Mouse (Mus musculus) embryonic facial prominence, embryonic 15.5 days (tissue): Measurements from ENCODE around the gene Gcn1l1. TPM values are rescaled to one million over a fixed set of nuclear protein-coding genes. Genes with fewer than 3 reads are reported as not detected.

Experiments
- ATAC-seq: fragments of 200-750 bp; cut with Nextera tagmentation; 2 replicates; pipeline ENCODE4 v1.8.0; 2017; ENCODE audit warnings: low read depth, moderate TSS enrichment; ENCODE audit not compliant: insufficient number of reproducible peaks, low FRiP score, low TSS enrichment
- H3K27ac ChIP-seq: fragments of 300-500 bp; sonication (generic); replicated peaks from 2 replicates; pipeline ENCODE4 v1.5.1; 2015; ENCODE audit warnings: mild to moderate bottlenecking, inconsistent platforms
- H3K27me3 ChIP-seq: fragments of 300-500 bp; sonication (generic); 2 replicates; pipeline ENCODE4 v1.6.1; 2015; ENCODE audit warnings: inconsistent platforms
- H3K36me3 ChIP-seq: fragments of 300-500 bp; sonication (generic); 2 replicates; pipeline ENCODE4 v1.6.1; 2015; ENCODE audit warnings: mild to moderate bottlenecking, inconsistent platforms
- H3K4me1 ChIP-seq: fragments of 300-500 bp; sonication (generic); 2 replicates; pipeline ENCODE4 v1.6.1; 2015; ENCODE audit warnings: inconsistent platforms
- H3K4me2 ChIP-seq: fragments of 300-500 bp; sonication (generic); replicated peaks from 2 replicates; pipeline ENCODE4 v1.6.1; 2015; ENCODE audit warnings: mild to moderate bottlenecking, inconsistent platforms
- H3K4me3 ChIP-seq: fragments of 300-500 bp; sonication (generic); replicated peaks from 2 replicates; pipeline ENCODE4 v1.5.1; 2015; ENCODE audit warnings: mild to moderate bottlenecking, inconsistent platforms
- H3K9ac ChIP-seq: fragments of 300-500 bp; sonication (generic); 2 replicates; pipeline ENCODE4 v1.6.1; 2015; ENCODE audit warnings: inconsistent platforms
- H3K9me3 ChIP-seq: fragments of 300-500 bp; sonication (generic); replicated peaks from 2 replicates; pipeline ENCODE4 v1.6.1; 2016; ENCODE audit warnings: inconsistent platforms
- WGBS: fragments of 180-500 bp; shearing (Covaris S2); methylation state at CpG from one replicate; pipeline ENCODE4 v1.1.7; 2015; 5-methylcytosine and 5-hydroxymethylcytosine counted together
- polyA plus RNA-seq: library from polyadenylated mRNA; unstranded; fragments of >200 nt; fragmentation: Nextera tagmentation; extraction: Ambion mirVana; gene quantifications from 2 replicates; pipeline ENCODE4 v1.2.1, GENCODE M21; 2015

Gene Gcn1l1
- polyA plus RNA-seq, 1 experiment from 2014 or later: 36.4 TPM

DNA sequence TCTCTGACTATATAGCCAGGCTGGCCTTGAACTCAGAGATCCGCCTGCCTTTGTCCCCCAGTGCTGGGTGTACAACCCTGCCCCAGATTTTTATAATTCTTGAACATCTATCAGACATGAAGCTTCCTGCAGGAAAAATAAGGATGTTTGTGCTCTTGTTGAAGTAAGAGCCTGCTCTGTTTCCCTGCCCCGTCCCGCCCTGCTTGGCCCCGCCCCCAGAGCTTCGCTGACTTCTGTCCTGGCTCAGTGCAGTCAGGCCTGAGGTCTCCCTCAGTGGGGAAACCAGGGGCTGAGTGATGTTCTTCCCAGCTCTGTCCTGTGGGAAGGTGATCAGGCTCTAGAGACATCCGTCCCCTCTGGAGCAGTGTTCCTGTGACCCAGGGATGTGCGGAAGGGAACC, 57.6 kb downstream of the Gcn1l1 start:
- WGBS: 83% methylated on average over 7 of the region's 7 CpGs
- no peak for ATAC-seq
- Histone ChIP-seq H3K27ac (no peak overlapping the region), H3K9ac (no peak overlapping the region), H3K4me2 (no peak overlapping the region), H3K36me3 (peaks cover 44% of the 10 kb centered on the region), H3K27me3 (no peaks in the 10 kb centered on the region), H3K9me3 (no peaks in the 10 kb centered on the region), H3K4me3 (no peak overlapping the region), H3K4me1 (no peaks in the 10 kb centered on the region)

DNA sequence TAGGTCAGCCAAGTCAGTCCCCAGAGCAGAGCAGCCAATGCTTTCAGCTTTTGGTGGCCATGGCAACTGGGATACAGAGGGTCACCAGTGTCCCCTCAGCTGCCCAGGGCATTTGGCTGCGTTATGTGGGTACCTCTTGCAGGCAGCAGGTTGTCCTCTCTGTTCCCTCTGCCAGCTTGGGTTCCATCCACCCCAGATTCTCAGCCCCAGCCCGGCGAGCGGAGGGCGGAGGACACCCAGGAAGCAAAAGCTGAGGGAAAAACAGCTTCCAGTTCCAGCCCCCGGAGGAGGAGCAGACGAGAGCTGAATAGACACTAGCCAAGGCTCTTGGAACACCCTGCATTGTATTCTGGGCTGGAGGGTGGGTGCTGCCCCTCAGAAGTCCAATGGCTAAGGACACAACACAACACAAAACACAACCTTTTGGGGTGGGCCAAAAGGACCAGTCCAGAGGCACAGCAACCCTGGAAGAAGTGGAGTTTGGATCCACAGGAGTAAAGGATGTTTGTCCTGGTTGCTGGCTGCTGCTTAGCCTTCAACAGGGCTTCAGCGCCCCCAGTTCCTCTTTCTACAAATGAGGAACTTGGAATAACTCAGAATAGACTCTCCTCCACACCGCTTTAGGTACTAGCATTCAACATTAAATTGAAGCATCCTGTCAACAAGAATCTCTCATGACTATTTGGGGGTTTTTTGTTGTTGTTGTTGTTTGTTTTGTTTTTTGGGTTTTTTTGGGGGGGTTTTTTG, 58.8 kb downstream of the Gcn1l1 start:
- Histone ChIP-seq H3K4me3 (no peak overlapping the region), H3K27ac (no peak overlapping the region), H3K9me3 (no peaks in the 10 kb centered on the region), H3K27me3 (no peaks in the 10 kb centered on the region), H3K9ac (no peak overlapping the region), H3K4me1 (no peaks in the 10 kb centered on the region), H3K36me3 (peaks cover 32% of the 10 kb centered on the region), H3K4me2 (no peak overlapping the region)
- ATAC-seq: no peak
- 81% methylated on average over 9 of the region's 9 CpGs for WGBS

- H3K4me1 ChIP-seq: peaks cover 11% of the 10 kb centered on the region
- WGBS: 84% methylated on average over 10 of the region's 10 CpGs
- H3K9me3 ChIP-seq: no peaks in the 10 kb centered on the region
- H3K4me2 ChIP-seq: no peak overlapping the region
- no peak overlapping the region for H3K27ac ChIP-seq
- H3K9ac ChIP-seq: no peak overlapping the region; the same call in 1 of the 2 replicates
- no peak for ATAC-seq
- no peaks in the 10 kb centered on the region for H3K27me3 ChIP-seq
- no peak overlapping the region for H3K4me3 ChIP-seq
- peaks cover 10% of the 10 kb centered on the region for H3K36me3 ChIP-seq
These were observed 61.3 kb downstream of the Gcn1l1 start for GRCm38 (mm10) chr5:115626237-115626886.

DNA sequence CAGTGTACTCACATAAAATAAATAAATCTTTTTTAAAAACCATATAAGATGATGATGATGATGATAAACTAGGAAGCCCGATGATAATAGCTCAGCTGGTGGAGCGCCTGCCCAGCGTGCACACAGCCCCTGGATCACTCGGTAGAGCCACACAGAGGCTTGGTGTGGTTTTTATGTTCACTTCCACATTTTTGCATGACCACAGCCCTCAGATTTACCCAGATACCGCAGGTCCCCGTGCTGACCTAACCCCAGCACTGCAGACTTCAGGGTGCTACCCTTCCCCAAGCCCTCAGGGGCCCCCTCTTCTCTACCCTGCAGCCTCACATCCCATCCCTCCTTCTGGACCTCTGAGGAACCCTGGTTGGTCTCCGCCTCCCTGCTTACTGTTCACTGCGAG, 63.0 kb downstream of the Gcn1l1 start:
- ATAC-seq: no peak
- Histone ChIP-seq H3K36me3 (peaks cover under 1% of the 10 kb centered on the region; the same call in 1 of the 2 replicates), H3K27me3 (no peaks in the 10 kb centered on the region), H3K4me3 (no peak overlapping the region), H3K4me1 (peaks cover 18% of the 10 kb centered on the region), H3K9ac (no peak overlapping the region), H3K4me2 (no peak overlapping the region), H3K27ac (no peak overlapping the region), H3K9me3 (no peaks in the 10 kb centered on the region)
- WGBS: 72% methylated on average over 8 of the region's 8 CpGs

DNA sequence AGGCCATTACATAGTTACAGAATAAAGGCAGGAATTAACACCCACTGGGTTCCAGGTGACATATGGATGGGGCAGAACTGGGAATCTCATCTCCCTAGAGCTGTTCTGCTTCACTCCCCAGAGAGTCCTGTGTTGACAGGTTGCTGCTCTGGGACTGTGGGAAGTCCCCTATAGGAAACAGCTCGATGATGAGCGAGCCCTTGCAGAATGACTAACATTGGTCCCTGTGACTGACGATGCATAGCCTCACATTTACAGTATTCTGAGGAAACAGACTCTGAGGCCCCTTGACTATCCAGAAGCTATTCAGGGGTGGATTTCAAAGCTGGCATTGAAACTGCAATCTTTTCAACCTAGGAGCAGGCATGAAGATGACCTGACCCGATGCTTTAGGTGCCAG, 64.6 kb downstream of the Gcn1l1 start:
- no peak for ATAC-seq
- Histone ChIP-seq H3K4me1 (peaks cover 34% of the 10 kb centered on the region), H3K9me3 (no peaks in the 10 kb centered on the region), H3K4me3 (no peak overlapping the region), H3K27me3 (no peaks in the 10 kb centered on the region), H3K36me3 (no peaks in the 10 kb centered on the region), H3K4me2 (no peak overlapping the region), H3K9ac (no peak overlapping the region), H3K27ac (no peak overlapping the region)
- WGBS: 86% methylated on average over 4 of the region's 4 CpGs

GRCm38 (mm10) chr5:115630291-115630690, 65.2 kb downstream of the Gcn1l1 start:
- peaks cover 37% of the 10 kb centered on the region for H3K4me1 ChIP-seq
- no peak overlapping the region for H3K4me2 ChIP-seq
- no peaks in the 10 kb centered on the region for H3K36me3 ChIP-seq
- H3K9me3 ChIP-seq: no peaks in the 10 kb centered on the region
- ATAC-seq: no peak
- H3K4me3 ChIP-seq: no peak overlapping the region
- WGBS: 31% methylated on average over 5 of the region's 5 CpGs
- H3K9ac ChIP-seq: no peak overlapping the region
- no peaks in the 10 kb centered on the region for H3K27me3 ChIP-seq
- H3K27ac ChIP-seq: no peak overlapping the region

DNA sequence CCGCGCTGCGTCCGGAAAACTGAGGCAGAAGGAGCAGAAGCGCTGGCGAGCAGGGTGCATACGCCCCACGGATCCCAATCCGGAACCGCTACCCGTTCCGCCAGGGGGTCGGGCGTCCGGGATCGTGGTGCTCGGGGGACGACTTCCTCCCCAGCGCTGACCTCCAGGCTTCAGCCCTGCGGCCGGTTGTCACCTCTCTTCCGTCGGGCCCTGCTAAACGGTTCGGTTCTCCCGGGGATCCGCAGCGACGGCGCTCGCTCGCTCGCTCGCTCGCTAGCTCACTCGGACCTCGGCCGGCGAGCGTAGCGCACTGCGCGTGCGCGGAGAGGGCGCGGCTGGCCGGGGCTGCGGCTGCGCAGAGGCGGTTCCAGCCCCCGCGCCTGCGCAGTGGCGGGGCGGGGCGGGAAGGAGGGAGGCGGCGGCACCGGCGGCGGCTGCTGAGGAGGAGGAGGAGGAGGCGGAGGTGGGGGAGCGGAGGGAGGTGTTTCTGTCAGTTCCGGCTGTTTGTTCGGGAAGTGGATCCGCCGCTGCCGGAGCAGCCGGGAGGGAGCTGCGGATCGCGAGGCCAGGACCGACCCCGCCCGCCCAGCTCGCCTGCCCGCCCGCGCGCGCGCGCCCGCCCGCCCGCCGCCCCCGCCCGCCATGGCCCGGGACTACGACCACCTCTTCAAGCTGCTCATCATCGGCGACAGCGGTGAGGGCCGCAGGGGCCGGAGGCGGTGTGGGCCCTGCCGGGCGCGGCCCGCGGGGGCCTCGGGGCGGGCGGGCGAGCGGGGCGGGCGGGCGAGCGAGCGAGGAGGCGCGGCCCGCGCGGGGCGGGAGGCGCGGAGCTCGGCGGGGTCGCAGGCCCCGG, 66.7 kb downstream of the Gcn1l1 start, which contains the start of gene Rab35:
Gene Rab35, plus strand, starts transcription at position 404 of the 853 bp plus-strand sequence.
- H3K4me2 ChIP-seq: peak within 1 kb of the TSS; percentile 87
- no peaks in the 10 kb centered on the region for H3K27me3 ChIP-seq
- ATAC-seq: peak; percentile 91

GRCm38 (mm10) chr5:115632358-115632714, 67.3 kb downstream of the Gcn1l1 start:
- H3K27ac ChIP-seq: peak overlapping the region; percentile 87
- H3K9ac ChIP-seq: peak overlapping the region; percentile 81
- H3K36me3 ChIP-seq: no peaks in the 10 kb centered on the region
- peak overlapping the region; percentile 65 for H3K4me2 ChIP-seq
- no peak for ATAC-seq
- H3K4me1 ChIP-seq: peaks cover 43% of the 10 kb centered on the region
- H3K9me3 ChIP-seq: no peaks in the 10 kb centered on the region
- H3K27me3 ChIP-seq: no peaks in the 10 kb centered on the region
- H3K4me3 ChIP-seq: peak overlapping the region; percentile 71
- WGBS: under 1% methylated on average over 30 of the region's 30 CpGs

More for the DNA sequence above, 66.7 kb downstream of the Gcn1l1 start, which contains the start of gene Rab35:
- WGBS: under 1% methylated on average over 74 of the region's 125 CpGs
- H3K4me1 ChIP-seq: peaks cover 43% of the 10 kb centered on the region
- H3K9me3 ChIP-seq: no peaks in the 10 kb centered on the region
- peak within 1 kb of the TSS; percentile 81 for H3K9ac ChIP-seq
- H3K27ac ChIP-seq: peak within 1 kb of the TSS; percentile 87
- H3K36me3 ChIP-seq: no peaks in the 10 kb centered on the region
- H3K4me3 ChIP-seq: peak within 1 kb of the TSS; percentile 71

DNA sequence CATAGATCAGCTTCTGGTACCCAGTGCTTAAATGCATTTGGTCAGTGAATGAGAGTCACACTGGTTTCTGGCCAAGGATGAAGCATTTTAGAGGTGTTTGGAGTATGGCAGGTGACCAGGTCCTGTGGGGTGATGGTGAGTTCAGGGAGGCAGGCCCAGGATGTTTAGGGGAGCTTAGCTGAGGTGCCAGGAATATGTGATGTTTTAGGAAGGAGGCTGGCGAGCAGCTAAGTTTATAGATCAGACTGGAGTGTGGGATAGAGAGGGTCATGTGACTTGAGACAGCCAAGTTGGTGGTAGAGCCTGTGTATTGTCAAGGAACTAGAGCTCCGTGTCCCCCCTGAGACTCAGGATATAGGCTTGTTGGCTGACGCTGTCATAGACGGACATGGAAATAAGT, 68.0 kb downstream of the Gcn1l1 start:
- peak overlapping the region; percentile 65 for H3K4me2 ChIP-seq
- no peaks in the 10 kb centered on the region for H3K9me3 ChIP-seq
- H3K4me1 ChIP-seq: peaks cover 43% of the 10 kb centered on the region
- no peaks in the 10 kb centered on the region for H3K27me3 ChIP-seq
- no peak for ATAC-seq
- H3K4me3 ChIP-seq: peak overlapping the region; percentile 71
- H3K9ac ChIP-seq: peak overlapping the region; percentile 81; the same call in 1 of the 2 replicates
- 44% methylated on average over 4 of the region's 4 CpGs for WGBS
- no peak overlapping the region for H3K27ac ChIP-seq
- peaks cover 5% of the 10 kb centered on the region; the same call in 1 of the 2 replicates for H3K36me3 ChIP-seq

- H3K36me3 ChIP-seq: peaks cover 15% of the 10 kb centered on the region
- H3K4me1 ChIP-seq: peaks cover 43% of the 10 kb centered on the region
- H3K27ac ChIP-seq: no peak overlapping the region
- no peak overlapping the region for H3K4me3 ChIP-seq
- no peak overlapping the region for H3K9ac ChIP-seq
- H3K4me2 ChIP-seq: no peak overlapping the region
- WGBS: 89% methylated on average over 8 of the region's 8 CpGs
- no peaks in the 10 kb centered on the region for H3K27me3 ChIP-seq
- ATAC-seq: no peak
- no peaks in the 10 kb centered on the region for H3K9me3 ChIP-seq
These were observed 69.0 kb downstream of the Gcn1l1 start for GRCm38 (mm10) chr5:115634046-115634445.

GRCm38 (mm10) chr5:115635536-115635935, 70.5 kb downstream of the Gcn1l1 start:
- no peaks in the 10 kb centered on the region for H3K27me3 ChIP-seq
- no peak overlapping the region for H3K4me3 ChIP-seq
- peaks cover 39% of the 10 kb centered on the region for H3K4me1 ChIP-seq
- peaks cover 30% of the 10 kb centered on the region for H3K36me3 ChIP-seq
- no peaks in the 10 kb centered on the region for H3K9me3 ChIP-seq
- H3K9ac ChIP-seq: no peak overlapping the region
- no peak for ATAC-seq
- no peak overlapping the region for H3K27ac ChIP-seq
- WGBS: 77% methylated on average over 6 of the region's 6 CpGs
- no peak overlapping the region for H3K4me2 ChIP-seq
